Mouse (Mus musculus) hematopoietic multipotent progenitor cell, adult 10-12 weeks (in vitro differentiated cells): ENCODE results near the gene Ass1. TPM values are rescaled to one million over a fixed set of nuclear protein-coding genes. Genes with fewer than 3 reads are reported as not detected.

Experiments used
- polyA plus RNA-seq: library from polyadenylated mRNA; stranded (reverse); fragments of >175 nt; gene quantifications from 2 replicates; pipeline ENCODE4 v1.2.3, GENCODE M21; 2012; ENCODE audit warnings: low replicate concordance

Ass1 gene
- 9.6 and 11.4 TPM in 2 replicates for polyA plus RNA-seq

GRCm38 (mm10) chr2:31469931-31470682 lies at the start of gene Ass1:
TSS of gene Ass1 (plus strand) at chr2:31470207.

Other genes starting within 250 kb of the Ass1 start
- 0.58 and 0.62 TPM in 2 replicates for gene Ncs1, start 224.4 kb upstream of the Ass1 start, polyA plus RNA-seq
- 0.16 and 0.17 TPM in 2 replicates for gene Hmcn2, start 155.8 kb upstream of the Ass1 start, polyA plus RNA-seq
- 48.5 and 84.3 TPM in 2 replicates for gene Fubp3, start 102.4 kb downstream of the Ass1 start, polyA plus RNA-seq
- gene Prdm12, start 169.8 kb downstream of the Ass1 start, polyA plus RNA-seq: not detected in 2 replicates
- gene Exosc2, start 200.5 kb downstream of the Ass1 start, polyA plus RNA-seq: 4.7 and 9.0 TPM in 2 replicates
- gene Abl1, start 218.2 kb downstream of the Ass1 start, polyA plus RNA-seq: 78.8 and 128 TPM in 2 replicates